Mouse (Mus musculus) cerebral cortex, adult 2 months (tissue): ENCODE measurements around the gene Dus3l.

Experiments used
- WGBS: fragments of 180-500 bp; shearing (Covaris S2); methylation state at CpG from one replicate; pipeline ENCODE4 v1.1.7; 2018; 5-methylcytosine and 5-hydroxymethylcytosine counted together

Dus3l gene

GRCm38 (mm10) chr17:56754271-56755185 is 10.0 kb upstream of the Dus3l start:
- WGBS: 16% methylated on average over 36 of the region's 36 CpGs

- 1% methylated on average over 51 of the region's 51 CpGs for WGBS
Observed at GRCm38 (mm10) chr17:56756703-56757399, 7.7 kb upstream of the Dus3l start.

- WGBS: under 1% methylated on average over 48 of the region's 48 CpGs
Observed at GRCm38 (mm10) chr17:56757416-56758123, 7.0 kb upstream of the Dus3l start, which contains the start of gene Nrtn. Gene Nrtn, minus strand, starts transcription at chr17:56757530.

GRCm38 (mm10) chr17:56758132-56758531 is 6.4 kb upstream of the Dus3l start:
- 7% methylated on average over 12 of the region's 12 CpGs for WGBS

- WGBS: 60% methylated on average over 7 of the region's 7 CpGs
Observed at GRCm38 (mm10) chr17:56759261-56759660, 5.3 kb upstream of the Dus3l start.

- 57% methylated on average over 3 of the region's 3 CpGs for WGBS
Observed at GRCm38 (mm10) chr17:56761077-56761476, 3.5 kb upstream of the Dus3l start.

GRCm38 (mm10) chr17:56761991-56762410 is 2.6 kb upstream of the Dus3l start:
- under 1% methylated on average over 28 of the region's 28 CpGs for WGBS

GRCm38 (mm10) chr17:56762769-56763731 is 1.5 kb upstream of the Dus3l start:
- WGBS: 37% methylated on average over 27 of the region's 27 CpGs

GRCm38 (mm10) chr17:56763741-56764250 is 761 bp upstream of the Dus3l start:
- 76% methylated on average over 8 of the region's 8 CpGs for WGBS

- 35% methylated on average over 12 of the region's 12 CpGs for WGBS
Observed at GRCm38 (mm10) chr17:56765431-56765830, 874 bp downstream of the Dus3l start.

- 95% methylated on average over 27 of the region's 27 CpGs for WGBS
Observed at GRCm38 (mm10) chr17:56766631-56767405, 2.3 kb downstream of the Dus3l start.

- WGBS: 94% methylated on average over 29 of the region's 29 CpGs
Observed at GRCm38 (mm10) chr17:56767531-56768135, 3.1 kb downstream of the Dus3l start.

GRCm38 (mm10) chr17:56768941-56769340 is 4.4 kb downstream of the Dus3l start:
- WGBS: 96% methylated on average over 11 of the region's 11 CpGs

- WGBS: 94% methylated on average over 5 of the region's 5 CpGs
Observed at GRCm38 (mm10) chr17:56769950-56770349, 5.4 kb downstream of the Dus3l start, which contains the start of gene Prr22. Gene Prr22, plus strand, starts transcription at chr17:56770250.

GRCm38 (mm10) chr17:56777568-56777967 is 13.0 kb downstream of the Dus3l start:
- WGBS: 93% methylated on average over 11 of the region's 11 CpGs

GRCm38 (mm10) chr17:56778779-56779362 is 14.3 kb downstream of the Dus3l start:
- WGBS: 85% methylated on average over 3 of the region's 3 CpGs

GRCm38 (mm10) chr17:56780291-56780978 is 15.9 kb downstream of the Dus3l start:
- 94% methylated on average over 13 of the region's 13 CpGs for WGBS

- whole genome bisulfite sequencing: 58% methylated on average over 3 of the region's 3 CpGs
Observed at GRCm38 (mm10) chr17:56788886-56789285, 24.3 kb downstream of the Dus3l start.
